9 mouse cellular contexts compared by ENCODE assay signal in genomic region chrX:38454900-38455299, GRCm38 (mm10). TPM values are rescaled to one million over a fixed set of nuclear protein-coding genes. Genes with fewer than 3 reads are reported as not detected.
DNase-seq lines count a peak whose midpoint lies in the region; ATAC-seq and TF ChIP-seq lines count a peak whose summit lies in the region.
"Had no signal": no experiment of that assay in that cellular context is flagged by ENCODE, and none has a peak within 500 bp of the region (broad histone marks: within the 10 kb centered on the region; RNA-seq: fewer than 3 reads in every experiment).

No protein-coding gene starts in this region.

- H3K9ac ChIP-seq in liver, adult 2 months (ENCODE audit: low read depth, low read length): peak overlapping the region; percentile 47; the same call in 1 of the 2 replicates
- H3K9ac ChIP-seq in neural tube, embryonic 12.5 days: no peak overlapping the region

- H3K4me3 ChIP-seq in liver, adult 2 months (ENCODE audit: insufficient read depth, low read depth, low read length): peak overlapping the region; percentile 61
- peak overlapping the region; percentile 87 for H3K4me3 ChIP-seq in embryonic fibroblast, embryonic 13.5 days (ENCODE audit: insufficient read depth, low read length)
- no peak overlapping the region for H3K4me3 ChIP-seq in neural tube, embryonic 12.5 days

- H3K4me1 ChIP-seq in liver, adult 2 months (ENCODE audit: control insufficient read depth, insufficient read depth, low read length): peaks cover 23% of the 10 kb centered on the region
- H3K4me1 ChIP-seq in embryonic fibroblast, embryonic 13.5 days (ENCODE audit: control insufficient read depth, insufficient read depth, low read length): peaks cover 2% of the 10 kb centered on the region
- no peaks in the 10 kb centered on the region for H3K4me1 ChIP-seq in neural tube, embryonic 12.5 days

- ATAC-seq in neural tube, embryonic 12.5 days (ENCODE audit: low FRiP score, low read depth): no peak

- H3K27me3 ChIP-seq in liver, adult 2 months (ENCODE audit: control insufficient read depth, insufficient read depth, low read length): no peaks in the 10 kb centered on the region
- no peaks in the 10 kb centered on the region for H3K27me3 ChIP-seq in neural tube, embryonic 12.5 days (replicated peaks)

- DNase-seq in liver, adult 2 months (ENCODE audit: extremely low read depth, low read depth, low spot score): peak; percentile 86
- DNase-seq in liver: no peak
- DNase-seq in kidney, postnatal 36 days: peak; percentile 30 to 54
- no peak for DNase-seq in layer of hippocampus, postnatal 14 days (ENCODE audit: low spot score in 2 of 2)
- DNase-seq in urinary bladder, adult 18-20 months (ENCODE audit: low spot score in 2 of 2): no peak
- DNase-seq in ovary, postnatal 14 days (ENCODE audit: low spot score): no peak
- DNase-seq: gastrocnemius, postnatal 14 days had no signal

- H3K9me3 ChIP-seq in neural tube, embryonic 12.5 days: no peaks in the 10 kb centered on the region

- peak overlapping the region; percentile 62; the same call in 1 of the 2 replicates for H3K4me2 ChIP-seq in neural tube, embryonic 12.5 days (replicated peaks)

- H3K27ac ChIP-seq in liver, adult 2 months (replicated peaks; ENCODE audit: insufficient read depth, low read depth, low read length): peak overlapping the region; percentile 32; the same call in 1 of the 2 replicates
- no peak overlapping the region for H3K27ac ChIP-seq in embryonic fibroblast, embryonic 13.5 days (ENCODE audit: insufficient read depth, low read length)
- no peak overlapping the region for H3K27ac ChIP-seq in neural tube, embryonic 12.5 days

- WGBS in liver, adult 2 months: 0% methylated on average over 2 of the region's 2 CpGs
- WGBS in neural tube, embryonic 12.5 days: 37% methylated on average over 2 of the region's 2 CpGs

- H3K79me2 ChIP-seq in liver, adult 2 months (ENCODE audit: control insufficient read depth, insufficient read depth, low read length): peaks cover 6% of the 10 kb centered on the region; the same call in 1 of the 2 replicates

- H3K36me3 ChIP-seq in liver, adult 2 months (ENCODE audit: control insufficient read depth, insufficient read depth, low read length): peaks cover 17% of the 10 kb centered on the region
- peaks cover 7% of the 10 kb centered on the region; the same call in 1 of the 2 replicates for H3K36me3 ChIP-seq in neural tube, embryonic 12.5 days

- TF ChIP-seq CTCF in liver, adult 2 months (IDR thresholded peaks at IDR 0.05; ENCODE audit: low read depth, low read length): no peak
- TF ChIP-seq CTCF in embryonic fibroblast, embryonic 13.5 days (IDR thresholded peaks at IDR 0.05; ENCODE audit: borderline replicate concordance, insufficient read depth, low read length): no peak

- no peak for TF ChIP-seq POLR2A in liver, adult 2 months (IDR thresholded peaks at IDR 0.05; ENCODE audit: extremely low read depth, insufficient read depth, low read length)
- no peak for TF ChIP-seq POLR2A in embryonic fibroblast, embryonic 13.5 days (IDR thresholded peaks at IDR 0.05; ENCODE audit: low read depth, low read length)

RNA-seq across cellular contexts. Expression of gene Lamp2, which starts 1.4 kb away (rescaled TPM):
- total RNA-seq in liver, adult 2 months (2014; rRNA removed): 414 and 458 TPM in 2 replicates
- 203 and 230 TPM in 2 replicates for polyA plus RNA-seq in liver, adult 2 months (2012; rRNA removed)
- polyA plus RNA-seq in embryonic fibroblast, embryonic 13.5 days (2011; ENCODE audit: insufficient read length, low read depth, missing spikeins): 485 and 547 TPM in 2 replicates
- 67.0 and 72.6 TPM in 2 replicates for polyA plus RNA-seq in neural tube, embryonic 12.5 days (2016; fragmentation: Nextera tagmentation; extraction: Ambion mirVana)
- 10 to 100 TPM; 66.3 to 73.2 TPM for total RNA-seq in layer of hippocampus, postnatal 14 days (2021)

Comparison
In these comparisons a context has a peak if more than half of its experiments do, and no peak if none do; other contexts are left out.
1. DNase-seq: peak in liver, adult 2 months (single experiment) and kidney, postnatal 36 days (2 of 2); none in liver (single experiment), layer of hippocampus, postnatal 14 days (0 of 2), urinary bladder, adult 18-20 months (0 of 2) and ovary, postnatal 14 days (single experiment).